9 mouse cellular contexts compared by ENCODE assay signal in genomic region chr15:6056887-6057626, GRCm38 (mm10).
DNase-seq lines count a peak whose midpoint lies in the region; ATAC-seq and TF ChIP-seq lines count a peak whose summit lies in the region.
"Had no signal": no experiment of that assay in that cellular context is flagged by ENCODE, and none has a peak within 500 bp of the region (broad histone marks: within the 10 kb centered on the region; RNA-seq: fewer than 3 reads in every experiment).

No protein-coding gene starts in this region.

- DNase-seq in hindbrain, postnatal 0 days (ENCODE audit: low spot score), result peak; percentile 3
- DNase-seq in hindbrain, embryonic 14.5 days (ENCODE audit: low spot score), result no peak
- peak; percentile 8 for DNase-seq in heart, postnatal 4 days
- DNase-seq in mesoderm, embryonic 11.5 days (ENCODE audit: low read depth, low spot score), result peak; percentile 36
- no peak for DNase-seq in spleen, adult 12 weeks (ENCODE audit: low spot score)

- TF ChIP-seq CTCF in hindbrain, postnatal 0 days (IDR thresholded peaks at IDR 0.05; ENCODE audit: low read depth), result no peak
- no peak for TF ChIP-seq CTCF in bone marrow, adult 2 months (IDR thresholded peaks at IDR 0.05; ENCODE audit: control insufficient read depth, insufficient read depth, low read length)

- no peak for ATAC-seq in hindbrain, postnatal 0 days
- ATAC-seq in hindbrain, embryonic 14.5 days (ENCODE audit: low FRiP score), result no peak
- ATAC-seq in forebrain, embryonic 12.5 days (ENCODE audit: low FRiP score), result no peak
- no peak for ATAC-seq in megakaryocyte-erythroid progenitor cell, adult 5-6 weeks (replicated peaks; ENCODE audit: low FRiP score, low TSS enrichment, poor library complexity, severe bottlenecking)

- no peaks in the 10 kb centered on the region for H3K4me1 ChIP-seq in hindbrain, postnatal 0 days (ENCODE audit: insufficient read depth, low read length)
- H3K4me1 ChIP-seq in hindbrain, embryonic 14.5 days (replicated peaks; ENCODE audit: control insufficient read depth, insufficient read depth, low read length), result no peaks in the 10 kb centered on the region
- H3K4me1 ChIP-seq in bone marrow, adult 2 months (ENCODE audit: control insufficient read depth, insufficient read depth, low read length), result peaks cover 1% of the 10 kb centered on the region; the same call in 1 of the 2 replicates
- H3K4me1 ChIP-seq in forebrain, embryonic 12.5 days, result peaks cover 3% of the 10 kb centered on the region; the same call in 1 of the 2 replicates

- no peak overlapping the region for H3K4me3 ChIP-seq in hindbrain, postnatal 0 days (ENCODE audit: low read length)
- no peak overlapping the region for H3K4me3 ChIP-seq in hindbrain, embryonic 14.5 days (replicated peaks; ENCODE audit: low read length)
- peak overlapping the region; percentile 24 for H3K4me3 ChIP-seq in bone marrow, adult 2 months (replicated peaks; ENCODE audit: control insufficient read depth, low read depth, low read length)
- H3K4me3 ChIP-seq in forebrain, embryonic 12.5 days (replicated peaks), result no peak overlapping the region

- H3K9me3 ChIP-seq in hindbrain, postnatal 0 days (ENCODE audit: low read length), result no peaks in the 10 kb centered on the region
- no peaks in the 10 kb centered on the region for H3K9me3 ChIP-seq in hindbrain, embryonic 14.5 days (ENCODE audit: control insufficient read depth, low read length)
- H3K9me3 ChIP-seq in forebrain, embryonic 12.5 days, result no peaks in the 10 kb centered on the region

- no peak overlapping the region for H3K4me2 ChIP-seq in hindbrain, postnatal 0 days (ENCODE audit: low read depth, low read length)
- no peak overlapping the region for H3K4me2 ChIP-seq in hindbrain, embryonic 14.5 days (replicated peaks)
- H3K4me2 ChIP-seq in forebrain, embryonic 12.5 days, result no peak overlapping the region

- no peaks in the 10 kb centered on the region for H3K27me3 ChIP-seq in hindbrain, postnatal 0 days (ENCODE audit: insufficient read depth, low read length)
- H3K27me3 ChIP-seq in hindbrain, embryonic 14.5 days (ENCODE audit: control insufficient read depth, insufficient read depth, low read length), result no peaks in the 10 kb centered on the region
- H3K27me3 ChIP-seq in forebrain, embryonic 12.5 days, result no peaks in the 10 kb centered on the region

- 58% methylated on average over 11 of the region's 11 CpGs for WGBS in hindbrain, postnatal 0 days
- 62% methylated on average over 11 of the region's 11 CpGs for WGBS in hindbrain, embryonic 14.5 days
- 34% methylated on average over 11 of the region's 11 CpGs for WGBS in bone marrow, adult 2 months
- 61% methylated on average over 11 of the region's 11 CpGs for WGBS in forebrain, embryonic 12.5 days

- TF ChIP-seq POLR2A in bone marrow, adult 2 months (IDR thresholded peaks at IDR 0.05; ENCODE audit: borderline replicate concordance, control insufficient read depth, low read depth, low read length), result no peak

- H3K9ac ChIP-seq in hindbrain, postnatal 0 days (replicated peaks; ENCODE audit: low read length), result no peak overlapping the region
- no peak overlapping the region for H3K9ac ChIP-seq in hindbrain, embryonic 14.5 days
- H3K9ac ChIP-seq in forebrain, embryonic 12.5 days, result no peak overlapping the region
- H3K9ac ChIP-seq: liver, embryonic 14.5 days had no signal

- no peak overlapping the region for H3K27ac ChIP-seq in hindbrain, postnatal 0 days
- H3K27ac ChIP-seq in hindbrain, embryonic 14.5 days, result no peak overlapping the region
- H3K27ac ChIP-seq in bone marrow, adult 2 months (ENCODE audit: control insufficient read depth, insufficient read depth, low read depth, low read length, poor library complexity), result peak overlapping the region; percentile 72
- no peak overlapping the region for H3K27ac ChIP-seq in forebrain, embryonic 12.5 days
- H3K27ac ChIP-seq: liver, embryonic 14.5 days had no signal

- H3K36me3 ChIP-seq in hindbrain, postnatal 0 days (ENCODE audit: insufficient read depth, low read length), result no peaks in the 10 kb centered on the region
- no peaks in the 10 kb centered on the region for H3K36me3 ChIP-seq in hindbrain, embryonic 14.5 days (replicated peaks; ENCODE audit: control insufficient read depth, insufficient read depth)
- H3K36me3 ChIP-seq in forebrain, embryonic 12.5 days (replicated peaks), result no peaks in the 10 kb centered on the region

Comparison
In these comparisons a context has a peak if more than half of its experiments do, and no peak if none do; other contexts are left out.
1. DNase-seq: peak in hindbrain, postnatal 0 days (single experiment), heart, postnatal 4 days (single experiment) and mesoderm, embryonic 11.5 days (single experiment); none in hindbrain, embryonic 14.5 days (single experiment) and spleen, adult 12 weeks (single experiment).